Mouse (Mus musculus): ENCODE measurements at regions not wholly inside any gene's neighbourhood (a gene's known extent, or its start where the extent isn't known, plus 50 kb on each side); places are given as distances from the start of the nearest gene placed in this dataset.

DNA sequence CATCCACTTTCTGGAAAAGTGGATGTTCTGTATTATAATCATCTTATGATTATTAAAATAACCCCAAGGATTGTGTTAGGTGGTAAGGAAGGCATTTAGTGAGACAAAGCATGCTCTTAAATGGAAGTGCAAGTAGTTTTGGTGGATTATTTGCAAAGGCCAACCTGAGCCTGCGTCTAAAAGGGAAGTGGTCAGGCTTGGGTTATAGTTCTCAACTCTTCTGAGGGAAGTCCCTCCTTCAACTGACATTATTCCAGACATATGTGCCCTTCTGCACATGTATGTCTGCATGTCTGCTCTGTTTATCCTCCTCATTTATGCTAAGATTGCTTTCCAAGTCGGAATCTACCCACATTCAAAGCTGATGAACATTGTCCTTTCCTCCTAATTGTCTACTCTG lies 2108.3 kb downstream of the 4930444P10Rik start:
- no peak for TF ChIP-seq CTCF (IDR thresholded peaks at IDR 0.05; ENCODE audit: low read depth, low read length)
- no peak for TF ChIP-seq POLR2A (IDR thresholded peaks at IDR 0.05; ENCODE audit: extremely low read depth, insufficient read depth, low read length)
- whole genome bisulfite sequencing: 72% methylated on average over 2 of the region's 2 CpGs
- Histone ChIP-seq H3K36me3 (ENCODE audit: control insufficient read depth, insufficient read depth, low read length) (no peaks in the 10 kb centered on the region), H3K9ac (ENCODE audit: low read depth, low read length) (no peak overlapping the region), H3K4me1 (ENCODE audit: control insufficient read depth, insufficient read depth, low read length) (no peaks in the 10 kb centered on the region), H3K79me2 (ENCODE audit: control insufficient read depth, insufficient read depth, low read length) (no peaks in the 10 kb centered on the region), H3K27me3 (ENCODE audit: control insufficient read depth, insufficient read depth, low read length) (no peaks in the 10 kb centered on the region), H3K4me3 (ENCODE audit: insufficient read depth, low read depth, low read length) (no peak overlapping the region), H3K27ac (replicated peaks; ENCODE audit: insufficient read depth, low read depth, low read length) (no peak overlapping the region)
- DNase-seq (ENCODE audit: extremely low read depth, low read depth, low spot score): no peak

DNA sequence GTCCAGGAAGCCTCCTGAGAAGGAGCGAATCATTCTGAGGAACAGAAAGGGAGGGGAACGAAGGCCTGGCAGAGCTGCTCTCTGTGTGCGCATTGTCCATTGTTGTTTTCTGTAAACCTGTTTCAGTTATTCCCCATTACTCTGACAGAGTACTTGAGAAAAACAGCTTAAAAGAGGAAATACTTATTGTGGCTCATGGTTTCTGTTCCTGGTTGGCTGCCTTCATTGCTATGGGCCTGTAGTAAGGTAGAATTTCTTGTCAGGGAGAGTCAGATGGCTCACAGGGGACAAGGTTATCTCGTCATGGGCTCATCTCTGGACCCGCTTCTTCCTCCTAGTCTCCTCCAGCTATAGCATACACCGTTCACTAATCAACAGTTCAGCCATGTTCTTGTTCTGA lies 2112.9 kb downstream of the 4930444P10Rik start:
- Histone ChIP-seq H3K36me3 (ENCODE audit: control insufficient read depth, insufficient read depth, low read length) (no peaks in the 10 kb centered on the region), H3K27ac (replicated peaks; ENCODE audit: insufficient read depth, low read depth, low read length) (no peak overlapping the region), H3K79me2 (ENCODE audit: control insufficient read depth, insufficient read depth, low read length) (no peaks in the 10 kb centered on the region), H3K4me3 (ENCODE audit: insufficient read depth, low read depth, low read length) (no peak overlapping the region), H3K9ac (ENCODE audit: low read depth, low read length) (no peak overlapping the region), H3K27me3 (ENCODE audit: control insufficient read depth, insufficient read depth, low read length) (no peaks in the 10 kb centered on the region), H3K4me1 (ENCODE audit: control insufficient read depth, insufficient read depth, low read length) (no peaks in the 10 kb centered on the region)
- DNase-seq (ENCODE audit: extremely low read depth, low read depth, low spot score): peak; percentile 19
- 77% methylated on average over 6 of the region's 6 CpGs for WGBS
- TF ChIP-seq CTCF (IDR thresholded peaks at IDR 0.05; ENCODE audit: low read depth, low read length) (no peak), POLR2A (IDR thresholded peaks at IDR 0.05; ENCODE audit: extremely low read depth, insufficient read depth, low read length) (no peak)

GRCm38 (mm10) chr1:13978640-13979039 lies 2114.5 kb downstream of the 4930444P10Rik start:
- TF ChIP-seq POLR2A (IDR thresholded peaks at IDR 0.05; ENCODE audit: extremely low read depth, insufficient read depth, low read length) (no peak), CTCF (IDR thresholded peaks at IDR 0.05; ENCODE audit: low read depth, low read length) (no peak)
- Histone ChIP-seq H3K9ac (ENCODE audit: low read depth, low read length) (no peak overlapping the region), H3K27ac (replicated peaks; ENCODE audit: insufficient read depth, low read depth, low read length) (no peak overlapping the region), H3K4me1 (ENCODE audit: control insufficient read depth, insufficient read depth, low read length) (no peaks in the 10 kb centered on the region), H3K4me3 (ENCODE audit: insufficient read depth, low read depth, low read length) (no peak overlapping the region), H3K36me3 (ENCODE audit: control insufficient read depth, insufficient read depth, low read length) (no peaks in the 10 kb centered on the region), H3K79me2 (ENCODE audit: control insufficient read depth, insufficient read depth, low read length) (no peaks in the 10 kb centered on the region), H3K27me3 (ENCODE audit: control insufficient read depth, insufficient read depth, low read length) (no peaks in the 10 kb centered on the region)
- 78% methylated on average over 3 of the region's 3 CpGs for WGBS
- DNase-seq (ENCODE audit: extremely low read depth, low read depth, low spot score): no peak

DNA sequence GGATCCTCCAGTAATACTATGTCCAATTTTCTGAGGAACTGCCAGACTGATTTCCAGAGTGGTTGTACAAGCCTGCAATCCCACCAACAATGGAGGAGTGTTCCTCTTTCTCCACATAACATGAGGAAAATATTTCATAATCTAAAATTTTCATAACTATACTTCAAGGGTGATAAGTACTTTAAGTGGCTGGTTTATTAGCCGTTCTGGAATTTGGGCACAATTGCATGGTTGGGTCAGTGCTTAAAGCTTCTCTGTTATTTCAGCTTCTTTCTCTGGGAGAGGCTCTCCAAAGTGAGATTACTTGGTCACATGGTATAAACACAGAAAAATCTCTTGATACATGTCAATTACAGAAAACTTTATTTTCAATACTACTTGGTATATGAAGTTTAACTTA lies 2115.9 kb downstream of the 4930444P10Rik start:
- H3K27ac ChIP-seq (replicated peaks; ENCODE audit: insufficient read depth, low read depth, low read length): no peak overlapping the region
- 87% methylated on average over 1 of the region's 1 CpGs for WGBS
- no peak for TF ChIP-seq POLR2A (IDR thresholded peaks at IDR 0.05; ENCODE audit: extremely low read depth, insufficient read depth, low read length)
- no peak for TF ChIP-seq CTCF (IDR thresholded peaks at IDR 0.05; ENCODE audit: low read depth, low read length)
- DNase-seq (ENCODE audit: extremely low read depth, low read depth, low spot score): no peak
- no peaks in the 10 kb centered on the region for H3K27me3 ChIP-seq (ENCODE audit: control insufficient read depth, insufficient read depth, low read length)
- no peaks in the 10 kb centered on the region for H3K36me3 ChIP-seq (ENCODE audit: control insufficient read depth, insufficient read depth, low read length)
- H3K79me2 ChIP-seq (ENCODE audit: control insufficient read depth, insufficient read depth, low read length): no peaks in the 10 kb centered on the region
- no peaks in the 10 kb centered on the region for H3K4me1 ChIP-seq (ENCODE audit: control insufficient read depth, insufficient read depth, low read length)
- no peak overlapping the region for H3K9ac ChIP-seq (ENCODE audit: low read depth, low read length)
- H3K4me3 ChIP-seq (ENCODE audit: insufficient read depth, low read depth, low read length): no peak overlapping the region

DNA sequence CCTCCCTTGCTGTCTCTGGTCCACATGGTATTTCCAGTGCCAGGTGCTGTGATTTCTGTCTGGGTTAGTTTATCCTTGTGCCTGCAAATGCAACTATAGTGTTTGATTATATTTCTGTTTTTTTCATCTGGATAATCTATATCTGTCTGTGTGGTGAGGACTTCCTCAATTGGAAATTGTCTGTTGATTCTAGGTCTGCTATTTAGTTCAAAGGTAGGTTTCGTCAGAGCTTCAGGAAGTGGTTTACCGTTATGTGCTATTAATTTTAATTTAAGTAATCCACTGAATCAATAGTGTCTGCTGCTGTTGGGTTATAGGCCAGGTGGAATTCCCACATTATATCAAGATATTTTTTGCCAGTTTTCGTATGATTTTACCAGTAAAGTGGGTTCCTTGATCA lies 2143.9 kb downstream of the 4930444P10Rik start:
- no peaks in the 10 kb centered on the region for H3K27me3 ChIP-seq (ENCODE audit: control insufficient read depth, insufficient read depth, low read length)
- no peaks in the 10 kb centered on the region for H3K36me3 ChIP-seq (ENCODE audit: control insufficient read depth, insufficient read depth, low read length)
- DNase-seq (ENCODE audit: extremely low read depth, low read depth, low spot score): no peak
- TF ChIP-seq CTCF (IDR thresholded peaks at IDR 0.05; ENCODE audit: low read depth, low read length) (no peak), POLR2A (IDR thresholded peaks at IDR 0.05; ENCODE audit: extremely low read depth, insufficient read depth, low read length) (no peak)
- H3K4me3 ChIP-seq (ENCODE audit: insufficient read depth, low read depth, low read length): no peak overlapping the region
- H3K4me1 ChIP-seq (ENCODE audit: control insufficient read depth, insufficient read depth, low read length): no peaks in the 10 kb centered on the region
- no peak overlapping the region for H3K27ac ChIP-seq (replicated peaks; ENCODE audit: insufficient read depth, low read depth, low read length)
- H3K9ac ChIP-seq (ENCODE audit: low read depth, low read length): no peak overlapping the region
- WGBS: 85% methylated on average over 3 of the region's 3 CpGs
- no peaks in the 10 kb centered on the region for H3K79me2 ChIP-seq (ENCODE audit: control insufficient read depth, insufficient read depth, low read length)

- Histone ChIP-seq H3K4me3 (ENCODE audit: insufficient read depth, low read depth, low read length) (no peak overlapping the region), H3K4me1 (ENCODE audit: control insufficient read depth, insufficient read depth, low read length) (no peaks in the 10 kb centered on the region), H3K79me2 (ENCODE audit: control insufficient read depth, insufficient read depth, low read length) (no peaks in the 10 kb centered on the region), H3K9ac (ENCODE audit: low read depth, low read length) (no peak overlapping the region), H3K27ac (replicated peaks; ENCODE audit: insufficient read depth, low read depth, low read length) (no peak overlapping the region), H3K36me3 (ENCODE audit: control insufficient read depth, insufficient read depth, low read length) (no peaks in the 10 kb centered on the region), H3K27me3 (ENCODE audit: control insufficient read depth, insufficient read depth, low read length) (no peaks in the 10 kb centered on the region)
- TF ChIP-seq POLR2A (IDR thresholded peaks at IDR 0.05; ENCODE audit: extremely low read depth, insufficient read depth, low read length) (no peak), CTCF (IDR thresholded peaks at IDR 0.05; ENCODE audit: low read depth, low read length) (no peak)
- WGBS: 84% methylated on average over 3 of the region's 3 CpGs
- no peak for DNase-seq (ENCODE audit: extremely low read depth, low read depth, low spot score)
These were observed 2151.8 kb downstream of the 4930444P10Rik start for GRCm38 (mm10) chr1:13941351-13941750.
